Mouse (Mus musculus) CH12.LX (cell line): ENCODE measurements around the gene Gas2l1.

Experiments
- CTCF ChIP-seq, 2 experiments: IDR thresholded peaks in 1 of 2; conservative IDR thresholded peaks in 1 of 2; 2 replicates each; pipeline ENCODE4 v1.5.1; 2011 to 2012; ENCODE audit warnings: low read depth in 2 of 2, low read length in 2 of 2, improper control_type of control experiment in 1 of 2, inconsistent platforms in 1 of 2, mild to moderate bottlenecking in 1 of 2, moderate library complexity in 1 of 2
- ETS1 ChIP-seq: conservative IDR thresholded peaks from 2 replicates; pipeline ENCODE4 v1.6.1; 2012; ENCODE audit warnings: low read depth, mild to moderate bottlenecking, inconsistent platforms, low read length, improper control_type of control experiment, moderate library complexity
- NRF1 ChIP-seq: IDR thresholded peaks from 2 replicates; pipeline ENCODE4 v1.6.1; 2014; ENCODE audit warnings: low read depth, mild to moderate bottlenecking, inconsistent platforms, low read length, improper control_type of control experiment, moderate library complexity
- ZC3H11A ChIP-seq: IDR thresholded peaks from 2 replicates; pipeline ENCODE4 v1.6.1; 2012; ENCODE audit warnings: low read depth, mild to moderate bottlenecking, inconsistent platforms, low read length, improper control_type of control experiment

- TF ChIP-seq ETS1 (no peak), ZC3H11A (no peak), NRF1 (no peak), CTCF (conservative IDR thresholded peaks at IDR 0.05 in 1 of 2, IDR thresholded peaks at IDR 0.05 in 1 of 2; ENCODE audit: low read depth in 2 of 2, low read length in 2 of 2) (peak in 1 of 2 experiments; percentile 54; a peak in 2 of 4 replicates)
Observed at GRCm38 (mm10) chr11:5091706-5092105, 26.6 kb upstream of the Gas2l1 start.
